Mouse (Mus musculus): Measurements from ENCODE around the gene Olfr152. TPM values are rescaled to one million over a fixed set of nuclear protein-coding genes. Genes with fewer than 3 reads are reported as not detected.

Gene Olfr152
- polyA plus RNA-seq, 1 experiment from 2014 or later: not detected

Other genes with a start within 250 kb of the Olfr152 start
- not detected in 2 replicates for gene Olfr153, start 247.7 kb upstream of the Olfr152 start, polyA plus RNA-seq (2015; fragmentation: Nextera tagmentation; extraction: Ambion mirVana)
- gene Olfr1128, start 233.9 kb upstream of the Olfr152 start, polyA plus RNA-seq (2015; fragmentation: Nextera tagmentation; extraction: Ambion mirVana): not detected in 2 replicates
- gene Olfr1129, start 205.6 kb upstream of the Olfr152 start, polyA plus RNA-seq (2015; fragmentation: Nextera tagmentation; extraction: Ambion mirVana): not detected in 2 replicates
- gene Olfr1130, start 173.3 kb upstream of the Olfr152 start, polyA plus RNA-seq (2015; fragmentation: Nextera tagmentation; extraction: Ambion mirVana): not detected in 2 replicates
- gene Olfr1131, start 152.4 kb upstream of the Olfr152 start, polyA plus RNA-seq (2015; fragmentation: Nextera tagmentation; extraction: Ambion mirVana): not detected in 2 replicates
- not detected in 2 replicates for gene Olfr1132, start 141.9 kb upstream of the Olfr152 start, polyA plus RNA-seq (2015; fragmentation: Nextera tagmentation; extraction: Ambion mirVana)
- not detected in 2 replicates for gene Olfr1133, start 132.1 kb upstream of the Olfr152 start, polyA plus RNA-seq (2015; fragmentation: Nextera tagmentation; extraction: Ambion mirVana)
- gene Olfr1134, start 121.0 kb upstream of the Olfr152 start, polyA plus RNA-seq (2015; fragmentation: Nextera tagmentation; extraction: Ambion mirVana): not detected in 2 replicates
- not detected in 2 replicates for gene Olfr1135, start 105.8 kb upstream of the Olfr152 start, polyA plus RNA-seq (2015; fragmentation: Nextera tagmentation; extraction: Ambion mirVana)
- not detected in 2 replicates for gene Olfr1136, start 85.5 kb upstream of the Olfr152 start, polyA plus RNA-seq (2015; fragmentation: Nextera tagmentation; extraction: Ambion mirVana)
- gene Olfr1137, start 66.3 kb upstream of the Olfr152 start, polyA plus RNA-seq (2015; fragmentation: Nextera tagmentation; extraction: Ambion mirVana): not detected in 2 replicates
- not detected in 2 replicates for gene Olfr1138, start 39.5 kb upstream of the Olfr152 start, polyA plus RNA-seq (2015; fragmentation: Nextera tagmentation; extraction: Ambion mirVana)
- gene Olfr1140, start 35.7 kb upstream of the Olfr152 start, polyA plus RNA-seq (2015; fragmentation: Nextera tagmentation; extraction: Ambion mirVana): not detected in 2 replicates
- gene Olfr1141, start 25.5 kb upstream of the Olfr152 start, polyA plus RNA-seq (2015; fragmentation: Nextera tagmentation; extraction: Ambion mirVana): not detected in 2 replicates
- not detected in 2 replicates for gene Olfr1143, start 21.1 kb downstream of the Olfr152 start, polyA plus RNA-seq (2015; fragmentation: Nextera tagmentation; extraction: Ambion mirVana)
- gene Olfr1145, start 30.3 kb downstream of the Olfr152 start, polyA plus RNA-seq (2015; fragmentation: Nextera tagmentation; extraction: Ambion mirVana): not detected in 2 replicates
- gene Olfr1148, start 51.0 kb downstream of the Olfr152 start, polyA plus RNA-seq (2015; fragmentation: Nextera tagmentation; extraction: Ambion mirVana): not detected in 2 replicates
- not detected in 2 replicates for gene Olfr1150-ps1, start 64.5 kb downstream of the Olfr152 start, polyA plus RNA-seq (2015; fragmentation: Nextera tagmentation; extraction: Ambion mirVana)
- not detected in 2 replicates for gene Olfr1151, start 76.4 kb downstream of the Olfr152 start, polyA plus RNA-seq (2015; fragmentation: Nextera tagmentation; extraction: Ambion mirVana)
- not detected in 2 replicates for gene Olfr1152, start 87.0 kb downstream of the Olfr152 start, polyA plus RNA-seq (2015; fragmentation: Nextera tagmentation; extraction: Ambion mirVana)
- not detected in 2 replicates for gene Olfr1153, start 115.5 kb downstream of the Olfr152 start, polyA plus RNA-seq (2015; fragmentation: Nextera tagmentation; extraction: Ambion mirVana)
- gene Olfr1154, start 125.7 kb downstream of the Olfr152 start, polyA plus RNA-seq (2015; fragmentation: Nextera tagmentation; extraction: Ambion mirVana): not detected in 2 replicates
- gene Olfr1155, start 165.7 kb downstream of the Olfr152 start, polyA plus RNA-seq (2015; fragmentation: Nextera tagmentation; extraction: Ambion mirVana): not detected in 2 replicates
- gene Olfr1156, start 173.6 kb downstream of the Olfr152 start, polyA plus RNA-seq (2015; fragmentation: Nextera tagmentation; extraction: Ambion mirVana): not detected in 2 replicates
- gene Olfr1157, start 188.8 kb downstream of the Olfr152 start, polyA plus RNA-seq (2015; fragmentation: Nextera tagmentation; extraction: Ambion mirVana): not detected in 2 replicates
- gene Olfr74, start 195.2 kb downstream of the Olfr152 start, polyA plus RNA-seq (2015; fragmentation: Nextera tagmentation; extraction: Ambion mirVana): not detected in 2 replicates
- gene Olfr1158, start 210.6 kb downstream of the Olfr152 start, polyA plus RNA-seq (2015; fragmentation: Nextera tagmentation; extraction: Ambion mirVana): not detected in 2 replicates
- gene Olfr1160, start 228.8 kb downstream of the Olfr152 start, polyA plus RNA-seq (2015; fragmentation: Nextera tagmentation; extraction: Ambion mirVana): not detected in 2 replicates
- not detected in 2 replicates for gene Olfr1161, start 243.3 kb downstream of the Olfr152 start, polyA plus RNA-seq (2015; fragmentation: Nextera tagmentation; extraction: Ambion mirVana)